Mouse (Mus musculus) effector memory CD4-positive, alpha-beta T cell, adult 7 months (primary cell): ENCODE results near the gene Fxyd2. TPM values are rescaled to one million over a fixed set of nuclear protein-coding genes. Genes with fewer than 3 reads are reported as not detected.

Source experiments
- polyA plus RNA-seq: library from polyadenylated mRNA; unstranded; fragments of 100-300 nt; shearing (Covaris generic); gene quantifications from one replicate; pipeline ENCODE4 v1.2.1, GENCODE M21; 2017

The Fxyd2 gene
- not detected for polyA plus RNA-seq

GRCm38 (mm10) chr9:45399434-45399833 is at the start of gene Fxyd2:
Fxyd2 (plus strand) TSS chr9:45399669.

DNA sequence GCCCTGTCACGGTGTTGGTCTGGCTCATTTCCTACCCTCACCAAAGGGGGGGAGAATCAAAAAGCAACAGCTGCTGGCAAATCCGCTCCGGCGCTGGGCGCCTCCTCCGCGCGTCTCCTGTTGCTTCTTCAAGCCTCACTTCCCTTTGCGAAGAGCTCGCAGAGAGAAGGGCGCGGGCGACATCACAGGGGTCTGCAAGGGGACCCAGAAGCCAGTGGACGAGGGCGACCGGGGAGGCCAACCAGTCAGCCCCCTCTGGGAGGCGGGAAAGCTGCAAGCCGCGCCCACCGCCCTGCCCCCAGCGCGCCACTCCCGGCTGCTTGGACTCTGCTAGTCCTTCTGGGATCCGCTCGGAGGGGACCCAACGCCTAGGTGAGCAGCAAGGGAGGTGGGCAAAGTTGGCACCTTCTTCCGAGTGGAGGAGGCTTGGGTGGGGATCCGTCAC is 29.3 kb upstream of the Fxyd2 start, which contains the start of gene Fxyd6:
TSS of gene Fxyd6 (plus strand) at position 69 of the 445 bp plus-strand sequence.

GRCm38 (mm10) chr9:45426456-45426855 is 27.0 kb downstream of the Fxyd2 start, which contains the start of gene Dscaml1:
Dscaml1 (plus strand) TSS chr9:45426628.

Other genes with a start within 250 kb of the Fxyd2 start
- gene BC049352, start 217.7 kb upstream of the Fxyd2 start, polyA plus RNA-seq, result 0.35 TPM
- gene Tmprss4, start 195.6 kb upstream of the Fxyd2 start, polyA plus RNA-seq, result not detected
- gene Il10ra, start 130.5 kb upstream of the Fxyd2 start, polyA plus RNA-seq, result 29.7 TPM
- 0.16 TPM for gene Tmprss13, start 80.6 kb upstream of the Fxyd2 start, polyA plus RNA-seq
- gene Fxyd6, start 29.5 kb upstream of the Fxyd2 start, polyA plus RNA-seq, result not detected
- gene Dscaml1, start 27.0 kb downstream of the Fxyd2 start, polyA plus RNA-seq, result 0.37 TPM